Mouse (Mus musculus) embryonic fibroblast, embryonic 13.5 days (primary cell): ENCODE measurements around the gene Erich2. TPM values are rescaled to one million over a fixed set of nuclear protein-coding genes. Genes with fewer than 3 reads are reported as not detected.

Experiments used
- H3K27ac ChIP-seq: 2 replicates; pipeline ENCODE4 v1.5.1; 2012; ENCODE audit warnings: low read length, control low read depth, inconsistent platforms; ENCODE audit not compliant: insufficient read depth
- H3K4me1 ChIP-seq: 2 replicates; pipeline ENCODE4 v1.6.1; 2011; ENCODE audit warnings: low read length; ENCODE audit not compliant: control insufficient read depth, insufficient read depth
- H3K4me3 ChIP-seq: 2 replicates; pipeline ENCODE4 v1.5.1; 2011; ENCODE audit warnings: mild to moderate bottlenecking, control low read depth, low read length; ENCODE audit not compliant: insufficient read depth
- CTCF ChIP-seq: IDR thresholded peaks from 2 replicates; pipeline ENCODE4 v1.5.1; 2011; ENCODE audit warnings: mild to moderate bottlenecking, control low read depth, low read length, moderate library complexity, borderline replicate concordance; ENCODE audit not compliant: insufficient read depth
- POLR2A ChIP-seq: IDR thresholded peaks from 2 replicates; pipeline ENCODE4 v1.6.1; 2011; ENCODE audit warnings: low read depth, mild to moderate bottlenecking, control low read depth, low read length, moderate library complexity
- polyA plus RNA-seq: library from polyadenylated mRNA; stranded (reverse); fragments of >200 nt; gene quantifications from 2 replicates; pipeline ENCODE4 v1.2.4, GENCODE M21; 2011; ENCODE audit warnings: low read depth; ENCODE audit not compliant: missing spikeins, insufficient read length

The Erich2 gene
- polyA plus RNA-seq, 1 experiment = not detected

GRCm38 (mm10) chr2:70567682-70568077, 59.1 kb downstream of the Erich2 start:
- H3K4me3 ChIP-seq = no peak overlapping the region
- TF ChIP-seq POLR2A (no peak), CTCF (no peak)

DNA sequence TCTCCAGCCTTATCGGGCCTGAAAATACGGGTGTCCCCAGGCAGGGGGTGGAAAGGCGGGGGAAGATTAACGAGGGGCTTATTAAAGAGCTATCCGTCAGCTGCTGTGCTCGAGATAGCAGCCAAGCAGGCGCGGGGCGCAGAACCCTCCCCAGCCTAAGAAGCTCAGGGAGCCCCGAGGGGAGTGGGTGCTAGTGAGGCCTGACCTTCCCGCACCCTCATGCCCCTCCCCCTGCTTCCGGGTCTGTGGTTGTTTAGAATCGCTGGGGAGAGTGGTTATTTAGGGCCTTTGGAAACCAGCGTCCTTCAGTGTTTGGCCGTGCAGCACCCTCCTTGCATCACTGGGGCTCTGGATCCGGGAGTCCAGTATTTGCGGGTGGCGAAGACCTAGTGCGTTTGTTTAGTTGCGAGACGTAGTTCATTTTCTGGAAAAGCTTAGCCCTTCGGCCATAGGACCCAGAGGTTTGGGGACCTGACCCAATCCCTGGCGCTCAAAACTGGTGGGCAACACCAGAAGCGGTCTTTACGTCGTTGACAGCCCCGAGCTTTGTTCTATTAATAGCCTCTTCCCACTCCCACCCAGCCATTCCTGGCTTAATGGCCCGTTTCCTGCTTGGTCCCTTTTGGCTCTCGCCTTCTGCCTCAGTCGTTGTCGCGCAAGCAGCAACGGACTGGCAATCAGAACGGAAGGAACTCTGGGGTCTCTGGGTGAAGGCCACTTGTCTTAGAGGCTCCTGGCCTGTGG, 59.8 kb downstream of the Erich2 start:
- TF ChIP-seq CTCF (no peak), POLR2A (no peak)
- H3K4me3 ChIP-seq = peak overlapping the region; percentile 10; the same call in 1 of the 2 replicates
- no peaks in the 10 kb centered on the region for H3K4me1 ChIP-seq
- H3K27ac ChIP-seq = no peak overlapping the region

More at GRCm38 (mm10) chr2:70567682-70568077, 59.1 kb downstream of the Erich2 start:
- no peak overlapping the region for H3K27ac ChIP-seq
- no peaks in the 10 kb centered on the region for H3K4me1 ChIP-seq

DNA sequence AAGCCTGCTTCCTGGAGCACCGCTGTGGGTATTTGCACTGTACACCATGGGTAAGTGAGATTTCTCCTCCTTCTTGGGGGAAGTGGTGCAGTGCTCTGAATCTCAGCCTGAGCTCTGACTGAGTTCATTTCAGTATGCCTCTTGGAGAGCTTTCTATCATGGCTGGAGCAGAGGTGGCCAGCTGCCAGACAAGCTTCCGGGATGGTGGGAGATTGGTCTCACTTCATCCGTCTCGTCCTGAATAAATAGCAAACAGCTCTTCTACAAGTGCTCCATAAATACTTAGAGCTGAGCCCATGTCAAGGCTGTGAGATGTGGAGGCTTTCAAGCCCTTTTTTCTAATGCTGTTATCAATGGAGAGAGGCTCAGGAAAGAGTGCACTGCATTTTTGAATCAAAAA, 63.1 kb downstream of the Erich2 start:
- TF ChIP-seq POLR2A = no peak
- Histone ChIP-seq H3K27ac (no peak overlapping the region), H3K4me3 (no peak overlapping the region), H3K4me1 (no peaks in the 10 kb centered on the region)

DNA sequence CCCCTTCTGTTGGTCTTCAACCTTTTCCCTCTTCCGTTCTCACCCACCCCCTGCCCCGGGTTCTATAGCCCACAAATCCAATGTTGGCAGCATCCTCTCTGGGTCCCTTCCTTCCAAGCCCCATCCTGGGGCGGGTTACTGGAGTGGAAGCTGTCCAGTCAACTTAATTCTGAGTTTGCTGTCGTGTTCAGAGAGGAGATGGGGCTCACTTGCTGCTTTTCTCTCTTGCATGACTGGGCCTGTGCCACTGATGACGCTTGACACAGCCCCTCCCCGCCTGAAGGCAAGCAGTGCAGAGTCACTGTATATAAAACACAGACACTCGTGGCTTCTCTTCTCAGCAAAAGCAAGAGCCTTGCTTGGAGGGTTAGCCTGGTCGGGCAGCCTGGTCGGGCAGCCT, 63.6 kb downstream of the Erich2 start:
- Histone ChIP-seq H3K4me3 (no peak overlapping the region), H3K27ac (no peak overlapping the region)
- TF ChIP-seq POLR2A (no peak), CTCF (no peak)

DNA sequence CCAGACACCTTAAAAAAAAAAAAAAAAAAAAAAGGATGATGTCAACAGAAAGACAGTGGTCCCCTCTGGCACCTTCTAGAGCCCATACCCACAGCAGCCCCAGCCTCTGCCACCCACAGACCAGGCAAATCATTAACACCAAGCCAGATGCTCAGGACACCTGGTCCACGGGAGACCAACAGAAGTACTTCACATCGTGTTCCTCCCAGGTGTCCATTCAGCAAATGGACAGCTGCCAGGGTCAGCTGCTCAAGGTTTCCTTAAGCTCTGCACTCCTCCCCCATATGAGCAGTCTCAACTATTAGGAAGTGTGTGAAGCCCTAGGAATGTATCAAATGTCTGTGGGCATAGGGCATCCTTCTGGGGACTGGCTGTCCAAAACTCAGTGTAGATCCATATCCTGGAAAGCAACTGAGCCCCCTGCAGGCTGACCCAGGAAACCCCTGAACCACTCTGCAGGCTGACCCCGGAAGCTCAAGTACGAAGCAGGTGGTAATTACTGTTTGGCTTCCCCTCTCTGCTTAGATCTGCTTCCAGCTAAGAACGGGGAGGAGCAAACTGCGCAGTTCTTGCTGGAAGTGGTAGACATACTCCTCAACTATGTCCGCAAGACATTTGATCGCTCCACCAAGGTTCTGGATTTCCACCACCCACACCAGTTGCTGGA, 65.1 kb downstream of the Erich2 start:
- H3K4me3 ChIP-seq = no peak overlapping the region
- H3K27ac ChIP-seq = no peak overlapping the region
- H3K4me1 ChIP-seq = no peaks in the 10 kb centered on the region
- TF ChIP-seq POLR2A (no peak), CTCF (no peak)

More for the DNA sequence above, 63.6 kb downstream of the Erich2 start:
- no peaks in the 10 kb centered on the region for H3K4me1 ChIP-seq

GRCm38 (mm10) chr2:70588200-70588599, 79.6 kb downstream of the Erich2 start:
- no peak overlapping the region for H3K27ac ChIP-seq
- no peak overlapping the region for H3K4me3 ChIP-seq
- no peaks in the 10 kb centered on the region for H3K4me1 ChIP-seq
- TF ChIP-seq CTCF = no peak
- no peak for TF ChIP-seq POLR2A

Other genes starting within 250 kb of the Erich2 start
- gene Sp5, start 33.9 kb upstream of the Erich2 start, polyA plus RNA-seq = not detected in 2 replicates
- gene Gad1, start 44.3 kb downstream of the Erich2 start, polyA plus RNA-seq = not detected in 2 replicates
- gene Gorasp2, start 152.8 kb downstream of the Erich2 start, polyA plus RNA-seq = 153 and 162 TPM in 2 replicates
- gene Gm26558, start 153.3 kb downstream of the Erich2 start, polyA plus RNA-seq = not detected in 2 replicates